Mouse (Mus musculus) forebrain, postnatal 0 days (tissue): Measurements from ENCODE around the gene Med24. TPM values are rescaled to one million over a fixed set of nuclear protein-coding genes. Genes with fewer than 3 reads are reported as not detected.

ENCODE experiments used
- ATAC-seq: fragments of 200-750 bp; cut with Nextera tagmentation; 2 replicates; pipeline ENCODE4 v1.8.0; 2017; ENCODE audit warnings: mild to moderate bottlenecking, moderate library complexity
- DNase-seq: peaks from one replicate; pipeline ENCODE4 v3.0.0-alpha.2; 2015
- H3K27ac ChIP-seq: fragments of 300-500 bp; sonication (generic); 2 replicates; pipeline ENCODE4 v1.5.1; 2014; ENCODE audit warnings: low read depth, mild to moderate bottlenecking, antibody characterized with exemption, low read length, moderate library complexity, mixed read lengths
- H3K27me3 ChIP-seq: fragments of 300-500 bp; sonication (generic); 2 replicates; pipeline ENCODE4 v1.6.1; 2014; ENCODE audit warnings: mild to moderate bottlenecking, low read length, mixed read lengths; ENCODE audit not compliant: insufficient read depth
- H3K36me3 ChIP-seq: fragments of 300-500 bp; sonication (generic); 2 replicates; pipeline ENCODE4 v1.6.1; 2014; ENCODE audit warnings: mild to moderate bottlenecking, moderate library complexity; ENCODE audit not compliant: insufficient read depth
- H3K4me1 ChIP-seq: fragments of 300-500 bp; sonication (generic); 2 replicates; pipeline ENCODE4 v1.6.1; 2014; ENCODE audit warnings: antibody characterized with exemption; ENCODE audit not compliant: insufficient read depth
- H3K4me2 ChIP-seq: fragments of 300-500 bp; sonication (generic); 2 replicates; pipeline ENCODE4 v1.6.1; 2014; ENCODE audit warnings: low read depth, mild to moderate bottlenecking, moderate library complexity
- H3K4me3 ChIP-seq: fragments of 300-500 bp; sonication (generic); 2 replicates; pipeline ENCODE4 v1.5.1; 2014; ENCODE audit warnings: low read depth, low read length, mixed read lengths
- H3K9ac ChIP-seq: fragments of 300-500 bp; sonication (generic); 2 replicates; pipeline ENCODE4 v1.6.1; 2014; ENCODE audit warnings: mild to moderate bottlenecking
- H3K9me3 ChIP-seq: fragments of 300-500 bp; sonication (generic); 2 replicates; pipeline ENCODE4 v1.6.1; 2016; ENCODE audit warnings: low read length
- CTCF ChIP-seq: sonication (generic); IDR thresholded peaks from 2 replicates; pipeline ENCODE4 v1.5.1; 2016; ENCODE audit warnings: antibody characterized with exemption, control low read depth, low read depth
- WGBS: fragments of 180-500 bp; shearing (Covaris S2); extraction: QIAGEN DNeasy Blood & Tissue Kit; methylation state at CpG from one replicate; pipeline ENCODE4 v1.1.7; 2014; 5-methylcytosine and 5-hydroxymethylcytosine counted together
- polyA plus RNA-seq: library from polyadenylated mRNA; unstranded; fragments of >200 nt; fragmentation: Nextera tagmentation; extraction: Ambion mirVana; gene quantifications from 2 replicates; pipeline ENCODE4 v1.2.1, GENCODE M21; 2015
- total RNA-seq: library from RNA; depleted of rRNA; stranded (reverse); fragments of >200 nt; gene quantifications from 2 replicates; pipeline ENCODE4 v1.2.3, GENCODE M21; 2014

Med24 gene
- total and polyA plus RNA-seq, 2 experiments from 2014 or later, result 49.3 to 66.5 TPM

DNA sequence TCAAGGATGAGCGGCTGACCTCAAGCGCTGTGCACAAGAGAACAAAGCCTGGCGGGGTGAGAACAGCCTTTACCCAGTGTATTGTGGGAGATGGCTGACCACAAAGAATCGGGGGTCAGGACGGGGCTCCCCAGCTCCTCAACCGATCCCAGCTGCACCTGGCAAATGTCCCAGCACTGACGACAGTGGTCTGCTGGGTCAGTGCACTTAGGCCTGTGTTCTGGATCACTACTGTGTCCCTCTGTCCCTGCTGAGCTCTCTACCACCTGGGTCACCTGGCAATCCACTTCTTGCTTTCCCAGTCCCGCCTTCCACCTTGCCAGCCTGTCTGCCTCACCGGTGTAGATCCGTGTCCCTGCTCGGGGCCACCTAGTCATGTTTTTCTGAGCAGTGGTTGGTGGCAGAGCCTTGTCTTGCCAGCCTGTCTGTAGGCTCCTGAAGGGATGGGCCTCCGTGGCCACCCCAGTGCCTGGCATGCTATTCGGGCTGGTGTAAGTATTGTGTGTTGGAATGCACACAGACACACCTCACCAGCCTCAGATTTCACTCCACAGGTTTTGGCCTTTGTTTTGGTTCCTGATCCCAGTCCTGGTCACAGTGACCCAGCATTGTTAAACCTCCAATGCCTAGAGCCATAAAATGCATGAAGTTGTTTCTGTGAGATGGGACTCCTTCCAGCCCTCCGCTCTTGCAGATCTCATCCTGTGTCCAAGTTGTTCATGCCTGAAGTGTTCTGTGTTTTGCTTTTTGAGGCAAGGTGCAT lies 32.6 kb downstream of the Med24 start:
- Histone ChIP-seq H3K9me3 (no peaks in the 10 kb centered on the region), H3K27me3 (no peaks in the 10 kb centered on the region), H3K4me3 (no peak overlapping the region), H3K27ac (no peak overlapping the region), H3K36me3 (peaks cover 47% of the 10 kb centered on the region), H3K4me2 (no peak overlapping the region), H3K4me1 (no peaks in the 10 kb centered on the region), H3K9ac (no peak overlapping the region)
- 84% methylated on average over 14 of the region's 14 CpGs for WGBS
- no peak for TF ChIP-seq CTCF
- DNase-seq (no peak), ATAC-seq (no peak)

DNA sequence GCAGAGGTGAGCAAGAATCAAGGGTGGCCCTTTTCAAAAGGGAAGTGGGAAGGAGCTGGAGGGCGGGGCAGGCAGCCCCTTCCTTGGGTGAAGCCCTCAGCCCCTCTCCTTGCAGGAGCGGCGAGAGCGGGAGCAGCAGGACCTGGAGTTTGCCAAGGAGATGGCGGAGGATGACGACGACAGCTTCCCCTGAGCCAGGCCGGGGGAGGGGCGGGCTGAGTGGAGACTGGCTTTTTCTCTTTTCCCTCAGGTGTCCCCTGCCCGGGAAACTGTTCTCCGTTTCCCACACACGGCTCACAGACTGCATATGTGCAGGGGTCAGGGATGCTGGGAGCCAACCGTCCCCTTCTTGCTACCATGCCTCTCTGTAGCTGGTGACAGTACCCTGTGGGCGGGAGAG lies 33.8 kb downstream of the Med24 start:
- H3K27me3 ChIP-seq, result no peaks in the 10 kb centered on the region
- no peak overlapping the region for H3K9ac ChIP-seq
- 70% methylated on average over 12 of the region's 14 CpGs for WGBS
- H3K27ac ChIP-seq, result no peak overlapping the region
- no peaks in the 10 kb centered on the region for H3K4me1 ChIP-seq
- ATAC-seq, result no peak
- H3K4me2 ChIP-seq, result no peak overlapping the region
- H3K9me3 ChIP-seq, result no peaks in the 10 kb centered on the region
- no peak for DNase-seq
- peaks cover 59% of the 10 kb centered on the region for H3K36me3 ChIP-seq
- TF ChIP-seq CTCF, result no peak
- no peak overlapping the region for H3K4me3 ChIP-seq

DNA sequence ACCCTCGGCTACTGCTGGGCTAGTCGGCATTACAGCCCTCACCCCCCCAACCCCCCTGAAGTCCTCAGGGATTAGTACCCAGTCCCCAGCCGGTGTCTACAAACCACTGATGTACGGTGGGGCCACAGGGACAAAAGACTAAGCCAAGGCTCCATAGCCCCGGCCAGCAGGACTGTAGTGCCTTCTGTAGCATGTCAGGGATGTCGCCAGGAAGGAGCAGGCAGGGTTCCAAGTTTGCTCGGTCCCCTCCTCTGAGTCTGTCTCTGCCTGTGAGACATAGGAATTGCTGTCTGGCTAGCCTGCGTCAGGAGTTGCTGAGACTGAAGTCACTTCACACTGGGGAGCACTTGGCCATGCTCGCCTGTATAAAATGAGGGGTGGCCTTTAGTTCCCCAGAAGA lies 34.9 kb downstream of the Med24 start:
- 76% methylated on average over 9 of the region's 9 CpGs for WGBS
- Histone ChIP-seq H3K27me3 (no peaks in the 10 kb centered on the region), H3K4me3 (no peak overlapping the region), H3K27ac (no peak overlapping the region), H3K9me3 (no peaks in the 10 kb centered on the region), H3K4me1 (no peaks in the 10 kb centered on the region), H3K9ac (no peak overlapping the region), H3K4me2 (no peak overlapping the region), H3K36me3 (peaks cover 70% of the 10 kb centered on the region)
- no peak for TF ChIP-seq CTCF
- ATAC-seq, result no peak
- DNase-seq, result no peak

DNA sequence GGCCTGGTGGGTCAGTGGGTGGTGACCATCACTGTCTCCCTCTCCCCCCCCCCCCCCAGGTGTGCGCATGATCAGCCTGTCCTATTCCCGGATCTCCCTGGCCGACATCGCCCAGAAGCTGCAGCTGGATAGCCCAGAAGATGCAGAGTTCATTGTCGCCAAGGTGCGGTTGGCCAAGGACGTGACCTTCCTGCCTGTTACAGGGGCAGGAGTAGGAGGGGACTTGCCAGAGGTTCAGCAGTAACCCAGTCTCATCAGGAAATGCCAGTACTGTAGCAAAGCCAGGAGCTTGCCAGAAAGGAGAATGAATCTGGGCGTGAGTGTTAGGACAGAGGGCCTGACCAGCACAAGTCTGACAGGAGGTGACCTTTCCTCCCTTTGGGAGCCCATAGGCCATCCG lies 35.5 kb downstream of the Med24 start:
- Histone ChIP-seq H3K9ac (no peak overlapping the region), H3K4me1 (no peaks in the 10 kb centered on the region), H3K36me3 (peaks cover 73% of the 10 kb centered on the region), H3K4me2 (no peak overlapping the region), H3K27ac (no peak overlapping the region), H3K4me3 (no peak overlapping the region), H3K9me3 (no peaks in the 10 kb centered on the region), H3K27me3 (no peaks in the 10 kb centered on the region)
- 95% methylated on average over 9 of the region's 9 CpGs for WGBS
- ATAC-seq (no peak), DNase-seq (no peak)
- TF ChIP-seq CTCF, result no peak

DNA sequence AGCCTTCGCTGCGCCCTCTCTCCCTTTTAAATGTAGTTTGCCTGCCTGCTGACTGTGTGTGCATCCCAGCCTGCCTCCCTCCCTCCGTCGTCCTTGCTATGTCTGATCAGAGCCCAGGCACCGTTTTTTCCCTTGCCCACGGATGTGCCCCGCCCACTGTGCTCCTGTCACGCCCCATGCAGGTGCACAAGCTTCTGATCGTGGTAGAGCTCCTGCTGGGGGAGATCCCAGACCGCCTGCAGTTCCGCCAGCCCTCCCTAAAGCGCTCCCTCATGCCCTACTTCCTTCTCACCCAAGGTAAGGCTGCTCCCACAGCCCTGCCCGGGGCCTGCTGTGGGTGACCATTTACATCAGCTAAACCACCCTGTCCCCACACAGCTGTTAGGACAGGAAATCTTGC lies 36.0 kb downstream of the Med24 start:
- Histone ChIP-seq H3K9ac (no peak overlapping the region), H3K4me1 (no peaks in the 10 kb centered on the region), H3K27ac (no peak overlapping the region), H3K4me2 (no peak overlapping the region), H3K4me3 (no peak overlapping the region), H3K27me3 (no peaks in the 10 kb centered on the region), H3K36me3 (peaks cover 76% of the 10 kb centered on the region), H3K9me3 (no peaks in the 10 kb centered on the region)
- no peak for ATAC-seq
- no peak for TF ChIP-seq CTCF
- WGBS, result 82% methylated on average over 13 of the region's 13 CpGs
- DNase-seq, result no peak

DNA sequence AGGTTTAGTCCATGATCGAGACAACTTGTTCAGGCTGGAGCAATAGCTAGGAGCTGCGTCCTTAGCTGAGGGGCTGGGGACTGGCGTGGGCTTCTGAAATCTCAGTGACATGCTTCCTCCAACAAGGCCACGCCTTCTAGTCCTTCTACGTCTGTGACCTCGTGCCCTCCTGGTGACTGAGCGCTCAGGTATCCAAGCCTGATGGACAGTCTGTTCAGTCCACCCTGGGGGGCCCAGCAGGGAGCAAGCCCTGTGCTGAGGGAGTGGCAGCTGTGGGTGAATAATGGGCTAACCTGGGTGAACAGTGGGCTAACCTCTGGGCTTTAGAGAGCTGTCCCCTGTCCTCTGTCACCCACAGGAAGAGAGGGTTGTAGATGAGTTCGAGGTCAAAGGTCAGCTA lies 41.2 kb downstream of the Med24 start:
- DNase-seq (no peak), ATAC-seq (no peak)
- no peak overlapping the region for H3K27ac ChIP-seq
- no peak overlapping the region for H3K4me2 ChIP-seq
- no peak overlapping the region for H3K4me3 ChIP-seq
- TF ChIP-seq CTCF, result no peak
- no peaks in the 10 kb centered on the region for H3K27me3 ChIP-seq
- peaks cover 7% of the 10 kb centered on the region; the same call in 1 of the 2 replicates for H3K4me1 ChIP-seq
- no peak overlapping the region for H3K9ac ChIP-seq
- peaks cover 72% of the 10 kb centered on the region for H3K36me3 ChIP-seq
- 87% methylated on average over 8 of the region's 8 CpGs for WGBS
- H3K9me3 ChIP-seq, result no peaks in the 10 kb centered on the region

DNA sequence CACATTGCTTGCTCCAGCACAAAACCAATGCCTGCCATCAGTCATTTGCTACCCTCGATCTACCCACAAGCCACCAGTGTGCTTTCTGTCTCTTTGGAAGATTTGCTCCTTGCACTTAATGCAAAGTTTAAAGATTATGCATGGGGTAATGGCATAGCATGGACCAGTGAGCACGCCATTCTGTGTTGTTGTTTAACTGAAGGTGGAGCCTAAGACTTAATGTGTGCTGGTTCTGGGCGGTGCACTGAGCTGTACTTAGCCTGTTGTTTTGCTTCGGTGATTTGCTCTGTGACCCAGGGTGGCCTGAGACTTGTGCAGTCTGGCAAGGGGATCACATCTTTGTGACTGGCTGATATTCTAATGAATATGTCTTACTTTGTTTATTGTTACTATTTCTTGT lies 42.3 kb downstream of the Med24 start:
- H3K4me2 ChIP-seq, result no peak overlapping the region
- TF ChIP-seq CTCF, result no peak
- H3K4me1 ChIP-seq, result peaks cover 7% of the 10 kb centered on the region; the same call in 1 of the 2 replicates
- H3K4me3 ChIP-seq, result no peak overlapping the region
- 84% methylated on average over 4 of the region's 4 CpGs for WGBS
- DNase-seq (no peak), ATAC-seq (no peak)
- H3K9ac ChIP-seq, result no peak overlapping the region
- no peak overlapping the region for H3K27ac ChIP-seq
- no peaks in the 10 kb centered on the region for H3K9me3 ChIP-seq
- no peaks in the 10 kb centered on the region for H3K27me3 ChIP-seq
- peaks cover 62% of the 10 kb centered on the region for H3K36me3 ChIP-seq
